Mouse (Mus musculus): Measurements from ENCODE around the gene Abi3bp. TPM values are rescaled to one million over a fixed set of nuclear protein-coding genes. Genes with fewer than 3 reads are reported as not detected.

The Abi3bp gene
- polyA plus RNA-seq, 1 experiment = 0.01 TPM

DNA sequence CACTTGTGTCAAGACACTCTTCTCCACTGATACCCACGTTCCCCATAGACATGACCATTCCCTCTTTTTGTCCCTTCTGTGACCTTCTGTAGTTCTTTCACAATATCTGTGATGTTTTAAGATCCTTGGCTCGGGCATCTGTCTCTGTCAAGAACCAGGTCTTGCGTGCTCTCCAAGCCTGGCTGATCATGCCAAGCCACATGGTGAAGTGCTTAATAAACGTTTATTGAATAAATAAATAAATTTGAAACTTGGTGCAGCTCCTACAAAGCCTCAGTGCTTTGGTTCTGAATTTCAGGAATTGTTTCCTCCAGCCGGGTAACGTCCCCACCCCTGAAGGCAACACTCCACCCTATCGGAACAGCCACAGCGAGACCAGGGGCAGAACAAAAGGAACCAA, 193.3 kb downstream of the Abi3bp start:
- TF ChIP-seq MAX (IDR thresholded peaks at IDR 0.05; ENCODE audit: low read depth) (no peak), USF1 (IDR thresholded peaks at IDR 0.05; ENCODE audit: low read depth) (no peak), REST (IDR thresholded peaks at IDR 0.05; ENCODE audit: insufficient read depth, insufficient read length) (no peak)
- Histone ChIP-seq H3K27me3 (ENCODE audit: control insufficient read depth, insufficient read depth, insufficient read length) (no peaks in the 10 kb centered on the region), H3K79me2 (ENCODE audit: control insufficient read depth, insufficient read depth) (no peaks in the 10 kb centered on the region), H3K4me2 (ENCODE audit: low read depth) (no peak overlapping the region), H3K4me3 (no peak overlapping the region), H3ac (ENCODE audit: control insufficient read depth, insufficient read length) (no peak overlapping the region), H3K36me3 (ENCODE audit: control insufficient read depth, insufficient read depth) (no peaks in the 10 kb centered on the region)

DNA sequence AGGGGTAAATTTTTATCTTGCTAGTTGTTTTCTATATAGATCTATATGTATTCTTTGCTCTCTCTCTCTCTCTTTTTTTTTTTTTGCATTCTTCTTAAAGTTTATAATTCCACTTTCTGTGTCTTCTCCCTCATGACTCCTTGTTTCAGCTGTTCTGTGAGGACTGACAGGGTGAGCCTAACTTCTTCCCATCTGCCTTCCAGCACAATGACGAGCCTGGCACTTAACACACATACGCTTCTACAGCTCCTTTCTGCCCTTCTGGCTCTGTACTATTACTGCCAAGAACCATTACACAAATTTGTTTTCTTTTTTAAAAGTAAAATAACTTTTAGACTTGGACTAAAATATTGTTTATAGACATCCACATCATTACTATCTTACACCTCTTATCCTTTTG, 195.7 kb downstream of the Abi3bp start:
- no peaks in the 10 kb centered on the region for H3K79me2 ChIP-seq (ENCODE audit: control insufficient read depth, insufficient read depth)
- H3K4me2 ChIP-seq (ENCODE audit: low read depth) = no peak overlapping the region
- H3K36me3 ChIP-seq (ENCODE audit: control insufficient read depth, insufficient read depth) = no peaks in the 10 kb centered on the region
- no peak overlapping the region for H3K4me3 ChIP-seq
- no peak for TF ChIP-seq SRF (IDR thresholded peaks at IDR 0.05; ENCODE audit: control insufficient read depth, insufficient read length, low read depth)
- H3K27me3 ChIP-seq (ENCODE audit: control insufficient read depth, insufficient read depth, insufficient read length) = no peaks in the 10 kb centered on the region
- H3ac ChIP-seq (ENCODE audit: control insufficient read depth, insufficient read length) = no peak overlapping the region

GRCm38 (mm10) chr16:56677146-56677545, 199.5 kb downstream of the Abi3bp start:
- Histone ChIP-seq H3K36me3 (ENCODE audit: control insufficient read depth, insufficient read depth) (peaks cover 3% of the 10 kb centered on the region), H3K79me2 (ENCODE audit: control insufficient read depth, insufficient read depth) (no peaks in the 10 kb centered on the region)
- TF ChIP-seq SRF (IDR thresholded peaks at IDR 0.05; ENCODE audit: control insufficient read depth, insufficient read length, low read depth) = no peak
- TF ChIP-seq TCF3 (IDR thresholded peaks at IDR 0.05; ENCODE audit: insufficient read length, low read depth) = no peak
- TF ChIP-seq REST (IDR thresholded peaks at IDR 0.05; ENCODE audit: insufficient read depth, insufficient read length) = no peak
- TF ChIP-seq TCF12 (IDR thresholded peaks at IDR 0.05; ENCODE audit: insufficient read depth, poor library complexity, severe bottlenecking) = no peak

DNA sequence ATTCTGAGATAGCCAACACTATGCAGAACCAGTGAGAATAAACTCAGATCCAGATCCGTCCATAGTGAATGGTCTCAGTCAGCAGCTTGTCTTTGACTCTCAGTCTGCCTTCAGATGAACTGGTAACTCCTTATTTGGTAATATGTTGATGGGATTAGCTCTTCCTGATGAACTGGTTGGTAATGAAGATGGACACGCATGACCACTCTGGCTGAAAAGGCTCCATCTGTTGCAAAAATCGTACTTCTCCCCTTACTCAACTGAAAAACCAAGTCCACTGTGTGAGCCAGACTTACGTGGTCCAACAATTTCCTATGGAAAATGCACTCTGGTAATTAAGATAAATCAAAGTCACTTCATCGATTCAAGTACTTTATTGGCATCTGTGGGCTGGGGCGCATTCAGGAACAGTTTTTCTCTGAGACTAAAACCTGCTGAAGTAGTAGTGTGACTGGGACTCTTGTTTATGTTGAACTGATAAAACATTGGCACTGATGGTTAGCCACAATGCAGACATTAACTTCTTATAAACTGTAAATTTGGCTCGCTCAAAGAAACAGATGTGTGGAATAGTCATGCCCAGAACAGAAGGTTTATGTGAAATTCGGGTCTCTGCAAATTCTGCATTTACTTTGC, 203.4 kb downstream of the Abi3bp start:
- Histone ChIP-seq H3K36me3 (ENCODE audit: control insufficient read depth, insufficient read depth) (peaks cover 18% of the 10 kb centered on the region), H3K4me2 (ENCODE audit: low read depth) (no peak overlapping the region), H3K4me3 (no peak overlapping the region), H3ac (ENCODE audit: control insufficient read depth, insufficient read length) (no peak overlapping the region), H3K79me2 (ENCODE audit: control insufficient read depth, insufficient read depth) (no peaks in the 10 kb centered on the region), H3K27me3 (ENCODE audit: control insufficient read depth, insufficient read depth, insufficient read length) (no peaks in the 10 kb centered on the region)
- TF ChIP-seq TCF3 (IDR thresholded peaks at IDR 0.05; ENCODE audit: insufficient read length, low read depth) (no peak), MYOD1 (IDR thresholded peaks at IDR 0.05; ENCODE audit: control insufficient read depth in 1 of 3, insufficient read length in 2 of 3, low read depth in 2 of 3) (no peak), CEBPB (IDR thresholded peaks at IDR 0.05; ENCODE audit: insufficient read depth, poor library complexity, severe bottlenecking) (no peak), REST (IDR thresholded peaks at IDR 0.05; ENCODE audit: insufficient read depth, insufficient read length) (no peak), MAX (IDR thresholded peaks at IDR 0.05; ENCODE audit: low read depth) (no peak), USF1 (IDR thresholded peaks at IDR 0.05; ENCODE audit: low read depth) (no peak), TCF12 (IDR thresholded peaks at IDR 0.05; ENCODE audit: insufficient read depth, poor library complexity, severe bottlenecking) (no peak), POLR2A (IDR thresholded peaks at IDR 0.05; ENCODE audit: insufficient read length, low read depth) (no peak), POLR2AphosphoS2 (IDR thresholded peaks at IDR 0.05; ENCODE audit: insufficient read length, low read depth) (no peak), E2F4 (IDR thresholded peaks at IDR 0.05; ENCODE audit: insufficient read depth) (no peak), MYOG (IDR thresholded peaks at IDR 0.05; ENCODE audit: control insufficient read depth in 1 of 3, insufficient read depth in 1 of 3, insufficient read length in 2 of 3, low read depth in 2 of 3) (no peak), SRF (IDR thresholded peaks at IDR 0.05; ENCODE audit: control insufficient read depth, insufficient read length, low read depth) (no peak)

More at GRCm38 (mm10) chr16:56677146-56677545, 199.5 kb downstream of the Abi3bp start:
- Histone ChIP-seq H3ac (ENCODE audit: control insufficient read depth, insufficient read length) (no peak overlapping the region), H3K4me2 (ENCODE audit: low read depth) (no peak overlapping the region), H3K4me3 (no peak overlapping the region), H3K27me3 (ENCODE audit: control insufficient read depth, insufficient read depth, insufficient read length) (no peaks in the 10 kb centered on the region)

GRCm38 (mm10) chr16:56686747-56687146, 209.1 kb downstream of the Abi3bp start:
- Histone ChIP-seq H3K36me3 (ENCODE audit: control insufficient read depth, insufficient read depth) (peaks cover 56% of the 10 kb centered on the region), H3K79me2 (ENCODE audit: control insufficient read depth, insufficient read depth) (no peaks in the 10 kb centered on the region), H3K4me2 (ENCODE audit: low read depth) (no peak overlapping the region), H3K4me3 (no peak overlapping the region), H3ac (ENCODE audit: control insufficient read depth, insufficient read length) (no peak overlapping the region), H3K27me3 (ENCODE audit: control insufficient read depth, insufficient read depth, insufficient read length) (no peaks in the 10 kb centered on the region)
- no peak for TF ChIP-seq CEBPB (IDR thresholded peaks at IDR 0.05; ENCODE audit: insufficient read depth, poor library complexity, severe bottlenecking)
- no peak for TF ChIP-seq MYOD1 (IDR thresholded peaks at IDR 0.05; ENCODE audit: control insufficient read depth in 1 of 3, insufficient read length in 2 of 3, low read depth in 2 of 3)
- no peak for TF ChIP-seq REST (IDR thresholded peaks at IDR 0.05; ENCODE audit: insufficient read depth, insufficient read length)
- TF ChIP-seq TCF12 (IDR thresholded peaks at IDR 0.05; ENCODE audit: insufficient read depth, poor library complexity, severe bottlenecking) = no peak
- TF ChIP-seq E2F4 (IDR thresholded peaks at IDR 0.05; ENCODE audit: insufficient read depth) = no peak
- no peak for TF ChIP-seq MYOG (IDR thresholded peaks at IDR 0.05; ENCODE audit: control insufficient read depth in 1 of 3, insufficient read depth in 1 of 3, insufficient read length in 2 of 3, low read depth in 2 of 3)
- TF ChIP-seq TCF3 (IDR thresholded peaks at IDR 0.05; ENCODE audit: insufficient read length, low read depth) = no peak
- TF ChIP-seq SRF (IDR thresholded peaks at IDR 0.05; ENCODE audit: control insufficient read depth, insufficient read length, low read depth) = no peak
- TF ChIP-seq USF1 (IDR thresholded peaks at IDR 0.05; ENCODE audit: low read depth) = no peak
